Mouse (Mus musculus) adrenal gland, adult 18-20 months (tissue): ENCODE results near the gene Hdac9. TPM values are rescaled to one million over a fixed set of nuclear protein-coding genes. Genes with fewer than 3 reads are reported as not detected.

Experiments
- DNase-seq, 2 experiments: peaks; one replicate each; pipeline ENCODE4 v3.0.0; 2021 to 2022; ENCODE audit warnings: low spot score in 2 of 2
- total RNA-seq, 2 experiments: library from RNA; stranded (reverse); gene quantifications; 1 replicate in 1 of 2; 2 replicates in 1 of 2; pipeline ENCODE4 v1.2.3; 2021

Hdac9 gene
- total RNA-seq, 2 experiments from 2014 or later, result 1.2 to 1.4 TPM

DNA sequence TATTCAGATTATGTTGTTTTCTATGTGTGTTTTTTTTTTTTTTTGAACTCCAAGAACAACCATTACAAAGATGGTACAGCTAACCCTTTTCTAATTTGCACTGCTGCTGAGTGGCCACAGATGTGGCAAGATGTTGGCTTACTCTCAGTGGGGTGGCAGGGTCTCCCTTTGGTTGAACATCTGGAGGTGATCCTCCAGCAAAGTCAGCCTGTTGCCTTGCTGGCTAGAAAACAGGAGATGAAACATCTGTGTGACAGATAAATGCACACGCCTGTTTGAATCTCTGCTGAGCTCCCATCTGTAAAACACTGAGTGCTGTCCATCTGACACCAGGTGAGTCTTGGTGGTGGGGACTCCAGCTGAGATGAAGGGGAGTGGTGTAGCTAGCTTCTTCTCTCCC, 537.2 kb downstream of the Hdac9 start:
- DNase-seq, result no peak

DNA sequence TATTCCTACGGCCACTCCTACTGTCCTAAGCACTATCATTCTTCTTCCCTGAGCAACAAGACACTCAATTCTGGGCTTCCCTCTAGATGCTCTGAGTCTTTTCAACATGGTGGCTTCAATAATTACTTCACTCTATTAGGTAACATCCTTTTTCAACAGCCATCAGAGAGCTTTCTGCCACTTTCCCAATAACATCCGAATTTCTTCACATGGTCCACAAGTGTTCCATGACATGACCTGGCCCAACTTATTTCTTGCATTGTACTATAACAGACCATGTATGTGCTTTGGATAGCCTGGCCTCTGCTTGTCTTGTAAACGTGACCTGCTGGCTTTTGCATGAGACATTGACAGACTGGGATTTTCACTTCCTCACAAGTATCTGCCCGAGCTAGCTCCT, 538.3 kb downstream of the Hdac9 start:
- no peak for DNase-seq

- DNase-seq, result no peak
Measured at GRCm38 (mm10) chr12:34351906-34352305, 565.0 kb downstream of the Hdac9 start.

- no peak for DNase-seq
Measured at GRCm38 (mm10) chr12:34347529-34347928, 569.4 kb downstream of the Hdac9 start.

GRCm38 (mm10) chr12:34342761-34343160, 574.1 kb downstream of the Hdac9 start:
- no peak for DNase-seq

GRCm38 (mm10) chr12:34338886-34339285, 578.0 kb downstream of the Hdac9 start:
- DNase-seq, result no peak

DNA sequence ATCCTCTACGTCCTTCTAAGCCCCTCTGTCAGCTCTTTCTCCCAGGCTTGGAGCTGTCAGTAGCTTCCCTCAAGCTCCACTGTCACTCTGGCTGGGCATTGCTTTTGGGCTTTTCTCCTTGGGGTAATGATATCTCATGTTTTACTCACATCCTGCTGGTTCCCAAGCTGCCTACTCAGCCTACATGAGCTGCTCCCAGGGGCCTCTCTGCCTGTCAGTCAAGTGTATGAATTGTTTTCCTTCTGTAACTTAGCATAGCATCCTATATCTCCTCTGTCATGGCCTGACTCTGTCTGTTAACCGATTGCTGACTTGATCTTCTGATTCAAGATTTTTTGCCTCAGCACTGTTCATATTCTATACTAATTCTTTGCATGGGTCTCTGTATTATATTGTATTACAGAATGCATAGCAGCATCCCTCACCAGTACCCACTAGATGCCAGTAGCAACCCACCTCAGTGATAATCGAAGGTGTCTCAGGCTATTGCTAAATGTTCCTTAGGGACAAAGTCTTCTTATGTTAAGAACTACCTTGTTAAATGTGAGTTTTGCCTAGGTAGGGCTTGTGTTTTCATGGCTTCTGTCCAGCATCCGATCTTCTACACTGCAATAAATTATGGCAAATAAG, 582.3 kb downstream of the Hdac9 start:
- DNase-seq, result no peak

DNA sequence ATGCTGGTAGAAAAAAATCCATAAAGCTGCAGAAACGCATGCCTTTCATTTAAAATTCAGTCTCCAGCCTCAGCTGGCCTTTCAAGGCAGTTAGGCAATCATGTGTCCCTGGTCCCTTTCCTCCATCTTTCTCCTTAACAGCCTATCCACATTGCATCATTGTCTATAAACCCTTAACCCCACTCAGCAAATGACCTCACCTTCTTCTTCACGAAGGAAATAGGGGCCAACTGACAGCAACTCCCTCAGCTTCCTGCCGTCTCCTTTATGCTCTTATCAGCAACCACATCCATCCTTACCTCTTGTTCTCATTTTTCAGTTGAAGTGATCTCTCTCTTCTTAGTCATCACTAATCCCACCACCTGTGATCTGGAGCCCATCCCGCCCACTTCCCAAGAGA, 584.0 kb downstream of the Hdac9 start:
- DNase-seq, result no peak

- DNase-seq, result no peak
Measured at GRCm38 (mm10) chr12:34327111-34327510, 589.8 kb downstream of the Hdac9 start.

DNA sequence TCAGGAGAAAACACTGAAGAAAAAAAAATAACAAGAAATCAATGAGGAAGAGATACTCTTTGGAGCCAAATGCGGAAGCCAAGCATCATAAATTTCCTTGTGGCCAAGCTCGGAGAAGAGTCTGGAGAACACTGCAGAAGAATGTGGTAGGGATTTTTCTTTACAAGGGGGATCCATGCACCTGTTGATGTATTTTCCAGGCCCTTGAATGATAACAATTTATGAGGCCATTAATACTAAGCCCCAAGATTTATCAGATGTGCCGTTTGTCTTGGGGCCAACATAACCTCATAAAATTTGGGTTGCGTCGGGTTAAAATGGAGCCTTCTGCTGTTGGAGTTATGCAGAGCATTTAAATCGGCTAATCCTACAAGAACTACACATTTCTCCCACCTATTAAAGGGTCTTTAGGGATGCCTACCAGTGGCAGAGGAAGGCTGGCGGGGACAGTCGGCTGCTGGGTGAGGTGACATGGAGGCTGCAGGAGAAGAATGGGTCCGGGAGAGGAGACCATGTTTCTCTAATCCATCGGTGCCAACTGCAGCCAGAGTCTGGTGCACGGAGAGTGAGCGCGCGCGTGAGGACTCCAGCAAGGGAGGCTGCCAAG, 604.7 kb downstream of the Hdac9 start:
- no peak for DNase-seq

DNA sequence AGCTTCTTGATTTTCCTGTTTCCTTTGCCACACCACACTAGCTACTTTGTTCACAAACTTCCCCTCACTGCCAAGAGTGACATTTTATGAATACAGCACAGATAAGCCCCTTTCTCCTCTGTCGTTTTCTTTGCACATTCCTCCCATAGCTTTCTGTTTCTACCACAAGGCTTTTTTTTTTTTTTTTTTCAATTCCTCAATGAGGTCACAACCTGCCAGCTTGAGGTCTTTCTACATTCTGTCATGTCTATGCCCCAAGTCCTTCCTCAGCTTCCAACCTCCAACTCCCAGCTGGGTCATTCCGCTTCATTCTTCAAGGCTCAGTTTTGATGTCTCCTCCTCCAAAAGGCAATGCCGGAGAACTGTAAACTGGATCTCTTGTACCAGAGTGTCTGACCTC, 611.4 kb downstream of the Hdac9 start:
- DNase-seq, result no peak

GRCm38 (mm10) chr12:34292346-34292745, 624.5 kb downstream of the Hdac9 start:
- DNase-seq, result no peak

GRCm38 (mm10) chr12:34287218-34287617, 629.7 kb downstream of the Hdac9 start:
- no peak for DNase-seq

DNA sequence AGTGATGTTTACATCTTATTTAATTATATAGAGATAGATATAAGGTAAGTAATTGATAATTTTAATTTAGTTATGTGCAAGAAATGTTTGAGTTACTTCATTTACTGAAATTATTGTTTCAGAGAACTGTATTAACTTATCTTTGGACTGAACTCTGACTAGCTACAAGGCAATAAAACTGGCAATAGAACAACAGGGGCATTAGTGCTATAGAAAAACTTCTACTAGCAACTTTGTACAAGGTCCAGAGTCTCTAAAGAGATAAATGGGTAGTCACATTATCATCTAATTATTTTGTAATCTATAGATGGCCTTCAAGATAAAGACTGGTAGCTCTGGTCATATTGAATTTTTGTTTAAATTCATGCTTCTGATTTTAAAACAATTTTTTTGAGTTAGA, 632.0 kb downstream of the Hdac9 start:
- no peak for DNase-seq

DNA sequence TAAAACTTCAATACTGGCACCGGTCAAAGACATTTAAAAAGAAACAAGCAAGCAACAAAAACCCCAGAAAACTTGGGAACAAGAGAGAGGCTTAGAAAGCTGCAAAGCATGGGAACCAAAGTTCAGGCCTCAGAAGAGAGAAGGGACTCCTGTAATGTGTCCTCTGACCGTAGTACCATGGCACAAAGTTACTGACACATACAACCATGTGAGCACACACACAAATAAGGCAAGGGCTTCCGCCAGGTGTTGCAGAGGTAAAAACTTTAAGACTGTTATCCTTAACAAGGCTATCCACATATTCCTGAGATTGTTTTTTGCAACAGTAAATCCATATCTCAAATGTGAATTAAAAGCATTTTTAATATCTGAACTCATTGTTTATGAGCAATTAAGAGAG, 632.5 kb downstream of the Hdac9 start:
- DNase-seq, result no peak

DNA sequence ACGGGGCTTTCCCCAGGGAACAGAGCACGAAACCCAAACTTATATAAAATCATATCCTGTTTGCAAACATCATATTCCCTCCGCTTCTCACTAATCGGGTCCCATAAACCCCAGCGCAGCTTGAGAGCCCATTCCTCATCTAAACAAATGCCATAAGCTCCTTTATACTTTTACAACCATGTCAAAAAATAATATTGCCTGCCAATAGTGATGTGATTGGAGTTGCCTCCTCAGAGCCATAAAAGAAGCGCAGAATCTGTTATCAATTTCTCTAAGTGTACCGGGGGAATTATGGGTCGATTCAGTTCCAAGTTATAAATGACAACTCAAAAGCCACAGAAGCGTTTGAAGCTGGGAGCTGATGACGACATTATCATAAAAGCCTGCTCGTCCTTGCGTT, 638.1 kb downstream of the Hdac9 start:
- no peak for DNase-seq

DNA sequence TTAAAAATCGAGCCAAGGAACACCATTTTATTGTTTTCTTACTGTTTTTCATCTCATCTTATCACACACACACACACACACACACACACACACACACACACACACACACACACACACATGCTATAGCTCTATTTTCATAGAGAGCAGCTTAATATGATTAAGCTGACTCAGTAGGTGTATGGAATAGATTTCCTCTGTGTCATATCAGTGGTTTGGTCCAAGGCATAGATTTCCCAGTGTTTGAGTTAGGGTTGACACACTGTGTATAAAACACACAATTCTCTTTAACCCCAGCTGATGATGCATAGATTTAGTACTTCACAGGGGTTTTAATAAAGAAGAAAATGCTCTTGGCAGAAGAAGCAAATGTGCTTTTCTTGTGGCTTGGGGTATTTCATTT, 643.1 kb downstream of the Hdac9 start:
- no peak for DNase-seq

DNA sequence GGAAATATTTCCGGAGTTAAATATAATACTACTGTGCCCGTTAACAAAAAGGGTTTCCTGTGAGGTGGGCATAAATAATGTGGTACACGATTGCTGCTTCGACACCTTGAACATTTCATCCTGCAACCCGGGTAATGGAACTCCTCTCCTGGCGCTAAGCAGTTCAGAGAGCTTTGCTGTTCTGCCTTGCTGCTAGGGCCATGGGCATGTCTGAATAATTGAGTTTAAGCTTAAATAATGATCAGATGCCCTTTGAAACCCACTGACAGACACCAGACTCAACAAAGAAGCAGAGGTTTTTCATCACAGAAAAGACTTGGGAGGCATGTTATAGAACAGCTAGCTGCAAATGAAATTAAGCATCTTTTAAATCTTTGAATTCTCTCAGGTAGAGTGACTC, 646.8 kb downstream of the Hdac9 start:
- no peak for DNase-seq

GRCm38 (mm10) chr12:34269472-34270040, 647.3 kb downstream of the Hdac9 start:
- no peak for DNase-seq

- DNase-seq, result no peak
Measured at GRCm38 (mm10) chr12:34259651-34260050, 657.2 kb downstream of the Hdac9 start.

GRCm38 (mm10) chr12:34249160-34249559, 667.7 kb downstream of the Hdac9 start:
- no peak for DNase-seq

DNA sequence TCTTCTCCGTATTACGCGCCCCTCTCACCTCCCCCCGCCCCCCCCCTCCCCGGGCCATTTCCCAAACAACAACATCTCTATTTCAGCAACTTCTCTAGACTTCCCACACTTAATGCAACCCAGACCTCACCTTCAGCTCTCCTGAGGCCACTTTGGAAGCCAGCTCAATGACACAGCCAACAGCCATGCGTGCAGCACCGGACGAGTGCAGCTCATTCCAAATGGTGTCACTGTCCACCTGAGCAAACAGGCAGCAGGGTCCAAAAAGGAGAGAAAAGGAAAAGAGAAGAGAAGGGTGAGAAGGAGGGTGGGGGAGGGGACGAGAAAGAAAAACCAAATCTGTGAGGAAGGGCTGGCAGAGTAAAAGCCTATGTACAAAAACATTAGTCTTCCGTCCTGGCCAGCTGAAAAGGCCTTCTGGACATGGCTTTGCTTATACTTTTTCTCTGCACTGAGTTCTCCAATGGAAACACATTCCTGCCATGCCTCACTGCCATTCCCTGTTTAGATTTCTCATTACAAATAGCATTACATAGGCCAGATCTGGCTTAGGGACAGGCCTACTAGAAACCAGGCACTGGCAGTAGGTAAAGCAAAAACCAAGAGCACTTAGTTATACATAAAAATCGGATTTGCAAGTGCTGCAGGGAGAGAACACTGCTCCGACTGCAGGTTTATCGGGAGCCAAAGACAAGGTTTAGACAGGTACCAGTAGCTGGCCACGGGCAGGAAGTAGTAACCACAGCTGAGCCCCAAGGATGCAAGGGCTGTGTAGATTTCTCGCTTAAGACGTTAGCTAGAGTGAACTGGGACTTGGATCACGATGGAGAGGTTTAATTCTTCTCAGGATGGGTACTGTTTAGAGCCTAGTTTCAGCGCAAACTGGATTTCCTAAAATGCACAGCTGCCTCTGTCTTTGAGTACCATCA, 668.4 kb downstream of the Hdac9 start:
- DNase-seq, result no peak
